Mouse (Mus musculus): ENCODE measurements at regions not wholly inside any gene's neighbourhood (a gene's known extent, or its start where the extent isn't known, plus 50 kb on each side); places are given as distances from the start of the nearest gene placed in this dataset.

GRCm38 (mm10) chr12:49832118-49832847 lies 447.3 kb downstream of the Gm43517 start:
- Histone ChIP-seq H3K36me3 (ENCODE audit: control insufficient read depth, insufficient read depth) (no peaks in the 10 kb centered on the region), H3K4me3 (no peak overlapping the region), H3K79me2 (ENCODE audit: control insufficient read depth, insufficient read depth) (no peaks in the 10 kb centered on the region), H3K4me2 (ENCODE audit: low read depth) (no peak overlapping the region), H3ac (ENCODE audit: control insufficient read depth, insufficient read length) (no peak overlapping the region), H3K27me3 (ENCODE audit: control insufficient read depth, insufficient read depth, insufficient read length) (no peaks in the 10 kb centered on the region)
- TF ChIP-seq E2F4 (IDR thresholded peaks at IDR 0.05; ENCODE audit: insufficient read depth) (no peak), TCF3 (IDR thresholded peaks at IDR 0.05; ENCODE audit: insufficient read length, low read depth) (no peak), TCF12 (IDR thresholded peaks at IDR 0.05; ENCODE audit: insufficient read depth, poor library complexity, severe bottlenecking) (no peak), POLR2A (IDR thresholded peaks at IDR 0.05; ENCODE audit: insufficient read length, low read depth) (no peak), SRF (IDR thresholded peaks at IDR 0.05; ENCODE audit: control insufficient read depth, insufficient read length, low read depth) (no peak), REST (IDR thresholded peaks at IDR 0.05; ENCODE audit: insufficient read depth, insufficient read length) (no peak), MYOD1 (IDR thresholded peaks at IDR 0.05; ENCODE audit: control insufficient read depth in 1 of 3, insufficient read length in 2 of 3, low read depth in 2 of 3) (no peak), USF1 (IDR thresholded peaks at IDR 0.05; ENCODE audit: low read depth) (no peak), POLR2AphosphoS2 (IDR thresholded peaks at IDR 0.05; ENCODE audit: insufficient read length, low read depth) (no peak), MYOG (IDR thresholded peaks at IDR 0.05; ENCODE audit: control insufficient read depth in 1 of 3, insufficient read depth in 1 of 3, insufficient read length in 2 of 3, low read depth in 2 of 3) (no peak)

- TF ChIP-seq REST (IDR thresholded peaks at IDR 0.05; ENCODE audit: insufficient read depth, insufficient read length) (no peak), TCF3 (IDR thresholded peaks at IDR 0.05; ENCODE audit: insufficient read length, low read depth) (no peak), MYOD1 (IDR thresholded peaks at IDR 0.05; ENCODE audit: control insufficient read depth in 1 of 3, insufficient read length in 2 of 3, low read depth in 2 of 3) (no peak), POLR2A (IDR thresholded peaks at IDR 0.05; ENCODE audit: insufficient read length, low read depth) (no peak), POLR2AphosphoS2 (IDR thresholded peaks at IDR 0.05; ENCODE audit: insufficient read length, low read depth) (no peak), MYOG (IDR thresholded peaks at IDR 0.05; ENCODE audit: control insufficient read depth in 1 of 3, insufficient read depth in 1 of 3, insufficient read length in 2 of 3, low read depth in 2 of 3) (no peak), TCF12 (IDR thresholded peaks at IDR 0.05; ENCODE audit: insufficient read depth, poor library complexity, severe bottlenecking) (no peak)
- H3K27me3 ChIP-seq (ENCODE audit: control insufficient read depth, insufficient read depth, insufficient read length), result no peaks in the 10 kb centered on the region
- H3K79me2 ChIP-seq (ENCODE audit: control insufficient read depth, insufficient read depth), result no peaks in the 10 kb centered on the region
- H3ac ChIP-seq (ENCODE audit: control insufficient read depth, insufficient read length), result no peak overlapping the region
- H3K36me3 ChIP-seq (ENCODE audit: control insufficient read depth, insufficient read depth), result no peaks in the 10 kb centered on the region
- no peak overlapping the region for H3K4me2 ChIP-seq (ENCODE audit: low read depth)
- no peak overlapping the region for H3K4me3 ChIP-seq
These were observed 451.5 kb downstream of the Gm43517 start for GRCm38 (mm10) chr12:49836282-49837070.

DNA sequence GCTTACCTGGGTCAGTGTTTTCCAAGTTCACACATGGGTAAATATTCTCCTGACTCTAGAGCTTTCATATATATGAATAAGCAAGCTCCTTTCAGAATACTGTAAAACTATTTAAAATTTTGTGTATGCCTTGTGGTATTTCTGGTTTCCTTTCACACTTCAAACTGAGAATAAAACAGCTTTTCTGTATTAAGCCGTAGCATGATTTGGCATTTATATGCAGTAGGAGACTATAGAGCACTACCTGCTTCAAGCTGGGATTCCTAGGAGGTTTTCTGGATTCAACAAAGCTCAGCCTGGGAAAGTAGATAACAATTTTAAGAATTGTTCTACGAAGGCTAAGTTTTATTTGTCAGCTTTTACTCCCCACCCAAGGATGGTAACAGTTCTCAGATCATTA lies 500.5 kb downstream of the Gm43517 start:
- H3K36me3 ChIP-seq (ENCODE audit: control insufficient read depth, insufficient read depth), result no peaks in the 10 kb centered on the region
- no peak for TF ChIP-seq TCF3 (IDR thresholded peaks at IDR 0.05; ENCODE audit: insufficient read length, low read depth)
- no peak for TF ChIP-seq SRF (IDR thresholded peaks at IDR 0.05; ENCODE audit: control insufficient read depth, insufficient read length, low read depth)
- no peak for TF ChIP-seq TCF12 (IDR thresholded peaks at IDR 0.05; ENCODE audit: insufficient read depth, poor library complexity, severe bottlenecking)
- TF ChIP-seq MYOG (IDR thresholded peaks at IDR 0.05; ENCODE audit: control insufficient read depth in 1 of 3, insufficient read depth in 1 of 3, insufficient read length in 2 of 3, low read depth in 2 of 3), result no peak
- no peak for TF ChIP-seq MYOD1 (IDR thresholded peaks at IDR 0.05; ENCODE audit: control insufficient read depth in 1 of 3, insufficient read length in 2 of 3, low read depth in 2 of 3)
- TF ChIP-seq CEBPB (IDR thresholded peaks at IDR 0.05; ENCODE audit: insufficient read depth, poor library complexity, severe bottlenecking), result no peak
- TF ChIP-seq USF1 (IDR thresholded peaks at IDR 0.05; ENCODE audit: low read depth), result no peak
- no peak for TF ChIP-seq REST (IDR thresholded peaks at IDR 0.05; ENCODE audit: insufficient read depth, insufficient read length)
- TF ChIP-seq POLR2A (IDR thresholded peaks at IDR 0.05; ENCODE audit: insufficient read length, low read depth), result no peak
- TF ChIP-seq E2F4 (IDR thresholded peaks at IDR 0.05; ENCODE audit: insufficient read depth), result no peak
- no peak for TF ChIP-seq POLR2AphosphoS2 (IDR thresholded peaks at IDR 0.05; ENCODE audit: insufficient read length, low read depth)
- H3K79me2 ChIP-seq (ENCODE audit: control insufficient read depth, insufficient read depth), result no peaks in the 10 kb centered on the region
- H3K4me3 ChIP-seq, result no peak overlapping the region
- no peak overlapping the region for H3K4me2 ChIP-seq (ENCODE audit: low read depth)
- no peak overlapping the region for H3ac ChIP-seq (ENCODE audit: control insufficient read depth, insufficient read length)
- no peaks in the 10 kb centered on the region for H3K27me3 ChIP-seq (ENCODE audit: control insufficient read depth, insufficient read depth, insufficient read length)

DNA sequence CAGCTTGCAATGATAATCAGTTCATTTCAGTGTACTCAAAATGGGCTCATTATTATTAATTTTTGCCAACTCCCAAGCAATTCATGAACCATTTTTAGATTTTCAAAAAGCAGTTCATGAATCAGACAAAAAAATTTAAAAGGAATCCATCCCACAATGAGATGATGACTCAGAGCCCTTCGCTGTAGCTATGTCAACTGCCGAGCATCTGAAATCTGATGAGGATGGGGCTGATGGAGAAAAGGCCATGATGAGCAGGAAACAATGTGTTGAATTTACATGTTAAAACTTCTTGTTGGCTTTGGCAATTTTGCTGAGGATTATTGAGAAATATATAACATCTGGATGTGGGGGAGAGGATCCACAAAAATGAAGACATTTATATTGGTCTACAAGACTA lies 502.3 kb downstream of the Gm43517 start:
- TF ChIP-seq CEBPB (IDR thresholded peaks at IDR 0.05; ENCODE audit: insufficient read depth, poor library complexity, severe bottlenecking), result peak; percentile 58; the same call in 1 of the 2 replicates
- no peak for TF ChIP-seq MAX (IDR thresholded peaks at IDR 0.05; ENCODE audit: low read depth)
- Histone ChIP-seq H3K36me3 (ENCODE audit: control insufficient read depth, insufficient read depth) (no peaks in the 10 kb centered on the region), H3ac (ENCODE audit: control insufficient read depth, insufficient read length) (no peak overlapping the region), H3K4me2 (ENCODE audit: low read depth) (no peak overlapping the region), H3K4me3 (no peak overlapping the region), H3K27me3 (ENCODE audit: control insufficient read depth, insufficient read depth, insufficient read length) (no peaks in the 10 kb centered on the region), H3K79me2 (ENCODE audit: control insufficient read depth, insufficient read depth) (no peaks in the 10 kb centered on the region)

DNA sequence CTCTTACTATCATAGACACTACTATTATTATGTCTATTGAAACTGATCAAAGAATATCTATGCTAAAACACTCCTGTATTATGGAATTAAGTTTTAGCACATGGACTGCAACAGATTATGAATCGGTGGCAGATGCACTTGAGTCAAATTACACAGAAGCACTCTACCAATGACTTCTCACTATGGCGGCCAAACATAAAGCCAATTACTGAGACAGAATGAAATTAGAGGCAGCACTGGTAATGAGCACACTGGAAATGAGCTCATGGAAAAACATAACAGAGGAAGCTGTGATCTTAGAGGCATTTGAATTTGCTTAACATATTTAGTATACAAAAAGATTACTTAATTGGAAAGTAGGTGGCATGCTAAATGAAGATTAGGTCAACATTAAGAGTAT lies 512.8 kb downstream of the Gm43517 start:
- no peak for TF ChIP-seq REST (IDR thresholded peaks at IDR 0.05; ENCODE audit: insufficient read depth, insufficient read length)
- TF ChIP-seq MYOG (IDR thresholded peaks at IDR 0.05; ENCODE audit: control insufficient read depth in 1 of 3, insufficient read depth in 1 of 3, insufficient read length in 2 of 3, low read depth in 2 of 3), result no peak
- TF ChIP-seq MYOD1 (IDR thresholded peaks at IDR 0.05; ENCODE audit: control insufficient read depth in 1 of 3, insufficient read length in 2 of 3, low read depth in 2 of 3), result no peak
- no peak for TF ChIP-seq SRF (IDR thresholded peaks at IDR 0.05; ENCODE audit: control insufficient read depth, insufficient read length, low read depth)
- no peaks in the 10 kb centered on the region for H3K27me3 ChIP-seq (ENCODE audit: control insufficient read depth, insufficient read depth, insufficient read length)
- no peak overlapping the region for H3K4me3 ChIP-seq
- H3ac ChIP-seq (ENCODE audit: control insufficient read depth, insufficient read length), result no peak overlapping the region
- no peaks in the 10 kb centered on the region for H3K36me3 ChIP-seq (ENCODE audit: control insufficient read depth, insufficient read depth)
- no peaks in the 10 kb centered on the region for H3K79me2 ChIP-seq (ENCODE audit: control insufficient read depth, insufficient read depth)
- no peak overlapping the region for H3K4me2 ChIP-seq (ENCODE audit: low read depth)
